Mouse (Mus musculus): Measurements from ENCODE around the gene Ltk. TPM values are rescaled to one million over a fixed set of nuclear protein-coding genes. Genes with fewer than 3 reads are reported as not detected.
"Not testable (repeated sequence)": the region's sequence is repeated elsewhere in the genome, so short reads cannot be mapped to it uniquely, and the experiment has no call there.

Ltk gene
- polyA plus RNA-seq, 1 experiment, result 15.0 TPM

GRCm38 (mm10) chr2:119737124-119737523 lies 23.1 kb downstream of the Ltk start:
- TF ChIP-seq CTCF (IDR thresholded peaks at IDR 0.05; ENCODE audit: extremely low read depth, insufficient read depth, insufficient read length, insufficient replicate concordance) (no peak), POLR2A (IDR thresholded peaks at IDR 0.05; ENCODE audit: low read depth, low read length) (no peak)
- Histone ChIP-seq H3K36me3 (ENCODE audit: control insufficient read depth, insufficient read depth, low read length) (peaks cover 10% of the 10 kb centered on the region), H3K4me3 (ENCODE audit: extremely low read depth, insufficient read depth, insufficient read length) (no peak overlapping the region), H3K4me1 (ENCODE audit: control insufficient read depth, insufficient read depth, insufficient read length) (peaks cover 3% of the 10 kb centered on the region; the same call in 1 of the 2 replicates), H3K27me3 (ENCODE audit: control insufficient read depth, insufficient read depth, low read length) (no peaks in the 10 kb centered on the region), H3K27ac (ENCODE audit: insufficient read depth, low read length) (no peak overlapping the region)
- DNase-seq (ENCODE audit: low read depth in 1 of 2, low spot score in 2 of 2), result no peak
- WGBS, result 67% methylated on average over 12 of the region's 12 CpGs

- 92% methylated on average over 4 of the region's 4 CpGs for WGBS
- Histone ChIP-seq H3K36me3 (ENCODE audit: control insufficient read depth, insufficient read depth, low read length) (peaks cover 35% of the 10 kb centered on the region), H3K4me3 (ENCODE audit: extremely low read depth, insufficient read depth, insufficient read length) (no peak overlapping the region), H3K4me1 (ENCODE audit: control insufficient read depth, insufficient read depth, insufficient read length) (no peaks in the 10 kb centered on the region), H3K27me3 (ENCODE audit: control insufficient read depth, insufficient read depth, low read length) (no peaks in the 10 kb centered on the region), H3K27ac (ENCODE audit: insufficient read depth, low read length) (no peak overlapping the region)
- TF ChIP-seq POLR2A (IDR thresholded peaks at IDR 0.05; ENCODE audit: low read depth, low read length), result no peak
- no peak for TF ChIP-seq CTCF (IDR thresholded peaks at IDR 0.05; ENCODE audit: extremely low read depth, insufficient read depth, insufficient read length, insufficient replicate concordance)
- no peak for DNase-seq (ENCODE audit: low read depth in 1 of 2, low spot score in 2 of 2)
These were observed 29.5 kb downstream of the Ltk start for GRCm38 (mm10) chr2:119730735-119731134.

- no peak for DNase-seq (ENCODE audit: low read depth in 1 of 2, low spot score in 2 of 2)
- TF ChIP-seq POLR2A (IDR thresholded peaks at IDR 0.05; ENCODE audit: low read depth, low read length) (no peak), CTCF (IDR thresholded peaks at IDR 0.05; ENCODE audit: extremely low read depth, insufficient read depth, insufficient read length, insufficient replicate concordance) (no peak)
These were observed 32.3 kb downstream of the Ltk start for GRCm38 (mm10) chr2:119727762-119728416.

GRCm38 (mm10) chr2:119721070-119721469 lies 39.2 kb downstream of the Ltk start:
- TF ChIP-seq CTCF (IDR thresholded peaks at IDR 0.05; ENCODE audit: extremely low read depth, insufficient read depth, insufficient read length, insufficient replicate concordance), result no peak
- no peak for TF ChIP-seq POLR2A (IDR thresholded peaks at IDR 0.05; ENCODE audit: low read depth, low read length)
- DNase-seq (ENCODE audit: low read depth in 1 of 2, low spot score in 2 of 2), result no peak
- Histone ChIP-seq H3K27ac (ENCODE audit: insufficient read depth, low read length) (no peak overlapping the region), H3K27me3 (ENCODE audit: control insufficient read depth, insufficient read depth, low read length) (no peaks in the 10 kb centered on the region), H3K4me3 (ENCODE audit: extremely low read depth, insufficient read depth, insufficient read length) (no peak overlapping the region), H3K4me1 (ENCODE audit: control insufficient read depth, insufficient read depth, insufficient read length) (no peaks in the 10 kb centered on the region), H3K36me3 (ENCODE audit: control insufficient read depth, insufficient read depth, low read length) (peaks cover 46% of the 10 kb centered on the region)
- WGBS, result 95% methylated on average over 8 of the region's 8 CpGs

More at GRCm38 (mm10) chr2:119727762-119728416, 32.3 kb downstream of the Ltk start:
- H3K27me3 ChIP-seq (ENCODE audit: control insufficient read depth, insufficient read depth, low read length), result no peaks in the 10 kb centered on the region
- H3K36me3 ChIP-seq (ENCODE audit: control insufficient read depth, insufficient read depth, low read length), result peaks cover 47% of the 10 kb centered on the region
- H3K27ac ChIP-seq (ENCODE audit: insufficient read depth, low read length), result no peak overlapping the region
- no peak overlapping the region for H3K4me3 ChIP-seq (ENCODE audit: extremely low read depth, insufficient read depth, insufficient read length)
- no peaks in the 10 kb centered on the region for H3K4me1 ChIP-seq (ENCODE audit: control insufficient read depth, insufficient read depth, insufficient read length)
- 90% methylated on average over 3 of the region's 3 CpGs for WGBS

GRCm38 (mm10) chr2:119715868-119716267 lies 44.4 kb downstream of the Ltk start:
- H3K27ac ChIP-seq (ENCODE audit: insufficient read depth, low read length); H3K4me3 ChIP-seq (ENCODE audit: extremely low read depth, insufficient read depth, insufficient read length); H3K27me3 ChIP-seq (ENCODE audit: control insufficient read depth, insufficient read depth, low read length); H3K4me1 ChIP-seq (ENCODE audit: control insufficient read depth, insufficient read depth, insufficient read length); DNase-seq (ENCODE audit: low read depth in 1 of 2, low spot score in 2 of 2): not testable (repeated sequence)
- peaks cover 16% of the 10 kb centered on the region for H3K36me3 ChIP-seq (ENCODE audit: control insufficient read depth, insufficient read depth, low read length)
- WGBS, result 93% methylated on average over 2 of the region's 2 CpGs

GRCm38 (mm10) chr2:119710011-119710410 lies 50.2 kb downstream of the Ltk start:
- peaks cover 19% of the 10 kb centered on the region for H3K36me3 ChIP-seq (ENCODE audit: control insufficient read depth, insufficient read depth, low read length)
- H3K27me3 ChIP-seq (ENCODE audit: control insufficient read depth, insufficient read depth, low read length), result no peaks in the 10 kb centered on the region
- H3K4me3 ChIP-seq (ENCODE audit: extremely low read depth, insufficient read depth, insufficient read length), result no peak overlapping the region
- no peaks in the 10 kb centered on the region for H3K4me1 ChIP-seq (ENCODE audit: control insufficient read depth, insufficient read depth, insufficient read length)
- H3K27ac ChIP-seq (ENCODE audit: insufficient read depth, low read length), result no peak overlapping the region
- WGBS, result 79% methylated on average over 3 of the region's 3 CpGs
- DNase-seq (ENCODE audit: low read depth in 1 of 2, low spot score in 2 of 2), result no peak
- TF ChIP-seq CTCF (IDR thresholded peaks at IDR 0.05; ENCODE audit: extremely low read depth, insufficient read depth, insufficient read length, insufficient replicate concordance), result no peak
- no peak for TF ChIP-seq POLR2A (IDR thresholded peaks at IDR 0.05; ENCODE audit: low read depth, low read length)

GRCm38 (mm10) chr2:119707676-119708075 lies 52.6 kb downstream of the Ltk start:
- no peak overlapping the region for H3K27ac ChIP-seq (ENCODE audit: insufficient read depth, low read length)
- DNase-seq (ENCODE audit: low read depth in 1 of 2, low spot score in 2 of 2), result no peak
- H3K4me1 ChIP-seq (ENCODE audit: control insufficient read depth, insufficient read depth, insufficient read length), result no peaks in the 10 kb centered on the region
- 93% methylated on average over 3 of the region's 3 CpGs for WGBS
- no peaks in the 10 kb centered on the region for H3K27me3 ChIP-seq (ENCODE audit: control insufficient read depth, insufficient read depth, low read length)
- TF ChIP-seq CTCF (IDR thresholded peaks at IDR 0.05; ENCODE audit: extremely low read depth, insufficient read depth, insufficient read length, insufficient replicate concordance) (no peak), POLR2A (IDR thresholded peaks at IDR 0.05; ENCODE audit: low read depth, low read length) (no peak)
- peaks cover 18% of the 10 kb centered on the region for H3K36me3 ChIP-seq (ENCODE audit: control insufficient read depth, insufficient read depth, low read length)
- H3K4me3 ChIP-seq (ENCODE audit: extremely low read depth, insufficient read depth, insufficient read length), result no peak overlapping the region

Data from spleen, adult 2 months (tissue).